Mouse (Mus musculus): Measurements from ENCODE around the gene Nudt14. TPM values are rescaled to one million over a fixed set of nuclear protein-coding genes. Genes with fewer than 3 reads are reported as not detected.

Nudt14 gene
- 10 to 100 TPM; 46.9 to 50.2 TPM for total RNA-seq (2021)
- long read RNA-seq, experiment 1, transcript Nudt14-202 (5 exons, 1,241 nt), result major isoform, 53 of 72 reads
- long read RNA-seq, experiment 1, partial matches to known transcripts, result 1 of 72 reads
- long read RNA-seq, experiment 1, other reads (novel, unspliced or antisense), result 7 of 72 reads
- long read RNA-seq, experiment 2, transcript Nudt14-202 (5 exons, 1,241 nt), result major isoform, 42 of 54 reads
- long read RNA-seq, experiment 2, transcript Nudt14-201 (5 exons, 734 nt), result minor isoform, 7 of 54 reads
- long read RNA-seq, experiment 2, partial matches to known transcripts, result 0 of 54 reads
- long read RNA-seq, experiment 2, other reads (novel, unspliced or antisense), result 4 of 54 reads

GRCm38 (mm10) chr12:112941776-112942713, at the start of gene Nudt14:
Nudt14 (minus strand) TSS chr12:112942124.
- peak; percentile 89 for DNase-seq

GRCm38 (mm10) chr12:112991444-112991843, 49.5 kb upstream of the Nudt14 start:
- no peak for DNase-seq

- DNase-seq, result no peak
Observed at GRCm38 (mm10) chr12:112990706-112991405, 48.9 kb upstream of the Nudt14 start.

GRCm38 (mm10) chr12:112987877-112988276, 46.0 kb upstream of the Nudt14 start:
- peak; percentile 68 for DNase-seq

GRCm38 (mm10) chr12:112985346-112985745, 43.4 kb upstream of the Nudt14 start:
- no peak for DNase-seq

GRCm38 (mm10) chr12:112982031-112982430, 40.1 kb upstream of the Nudt14 start:
- DNase-seq, result no peak

- no peak for DNase-seq
Observed at GRCm38 (mm10) chr12:112977156-112977555, 35.2 kb upstream of the Nudt14 start.

- peak; percentile 95 for DNase-seq
Observed at GRCm38 (mm10) chr12:112976371-112977073, 34.6 kb upstream of the Nudt14 start, which contains the start of gene Btbd6. Btbd6 (plus strand) TSS chr12:112976482.

- no peak for DNase-seq
Observed at GRCm38 (mm10) chr12:112974736-112975135, 32.8 kb upstream of the Nudt14 start.

GRCm38 (mm10) chr12:112969616-112970015, 27.7 kb upstream of the Nudt14 start:
- no peak for DNase-seq

GRCm38 (mm10) chr12:112968943-112969342, 27.0 kb upstream of the Nudt14 start:
- no peak for DNase-seq

GRCm38 (mm10) chr12:112965783-112966182, 23.9 kb upstream of the Nudt14 start:
- no peak for DNase-seq

- no peak for DNase-seq
Observed at GRCm38 (mm10) chr12:112961872-112962271, 19.9 kb upstream of the Nudt14 start.

- no peak for DNase-seq
Observed at GRCm38 (mm10) chr12:112961428-112961827, 19.5 kb upstream of the Nudt14 start.

GRCm38 (mm10) chr12:112959421-112959820, 17.5 kb upstream of the Nudt14 start:
- no peak for DNase-seq

GRCm38 (mm10) chr12:112958303-112958702, 16.4 kb upstream of the Nudt14 start:
- peak; percentile 72 for DNase-seq

GRCm38 (mm10) chr12:112955800-112956199, 13.9 kb upstream of the Nudt14 start:
- DNase-seq, result peak; percentile 86

- no peak for DNase-seq
Observed at GRCm38 (mm10) chr12:112952926-112953565, 11.1 kb upstream of the Nudt14 start.

GRCm38 (mm10) chr12:112952433-112952832, 10.5 kb upstream of the Nudt14 start:
- DNase-seq, result peak; percentile 86

GRCm38 (mm10) chr12:112951150-112951842, 9.4 kb upstream of the Nudt14 start:
- DNase-seq, result no peak

- no peak for DNase-seq
Observed at GRCm38 (mm10) chr12:112950761-112951129, 8.8 kb upstream of the Nudt14 start.
